In the genomic region with DNA sequence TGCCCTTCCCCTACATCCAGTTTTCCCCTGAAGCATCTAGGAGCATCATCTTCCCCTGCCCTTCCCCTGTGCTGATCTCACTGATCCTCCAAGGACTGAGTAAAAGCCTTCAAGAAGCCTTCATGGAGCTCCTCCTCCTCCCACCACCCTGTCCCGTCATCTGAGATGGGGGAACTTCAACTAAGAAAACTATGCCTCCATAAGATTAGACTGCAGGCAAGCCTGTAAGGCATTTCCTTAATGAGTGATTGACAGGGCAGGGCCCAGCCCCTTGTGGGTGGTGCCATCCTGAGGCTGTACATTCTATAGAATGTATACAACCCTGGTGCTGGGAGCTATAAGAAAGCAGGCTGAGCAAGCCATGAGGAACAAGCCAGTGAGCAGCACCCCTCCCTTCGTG, we compare ENCODE assay signal across 30 mouse cellular contexts. TPM values are rescaled to one million over a fixed set of nuclear protein-coding genes. Genes with fewer than 3 reads are reported as not detected.
DNase-seq lines count a peak whose midpoint lies in the region; ATAC-seq lines count a peak whose summit lies in the region.
"Had no signal": no experiment of that assay in that cellular context is flagged by ENCODE, and none has a peak within 500 bp of the region (broad histone marks: within the 10 kb centered on the region; RNA-seq: fewer than 3 reads in every experiment).

No protein-coding gene starts in this region.

- peaks cover 36% of the 10 kb centered on the region for H3K4me1 ChIP-seq in heart, embryonic 10.5 days
- H3K4me1 ChIP-seq in liver, embryonic 12.5 days: peaks cover 27% of the 10 kb centered on the region
- H3K4me1 ChIP-seq in forebrain, embryonic 13.5 days: peaks cover 10% of the 10 kb centered on the region; the same call in 1 of the 2 replicates

- H3K9ac ChIP-seq in liver, embryonic 12.5 days: no peak overlapping the region
- H3K9ac ChIP-seq in forebrain, embryonic 13.5 days: no peak overlapping the region
- H3K9ac ChIP-seq: embryonic facial prominence, embryonic 12.5 days; embryonic facial prominence, embryonic 15.5 days; forebrain, embryonic 15.5 days; hindbrain, embryonic 14.5 days had no signal

- H3K9me3 ChIP-seq in heart, embryonic 10.5 days: no peaks in the 10 kb centered on the region
- no peaks in the 10 kb centered on the region for H3K9me3 ChIP-seq in liver, embryonic 12.5 days (replicated peaks)
- H3K9me3 ChIP-seq in forebrain, embryonic 13.5 days (replicated peaks): no peaks in the 10 kb centered on the region
- H3K9me3 ChIP-seq: embryonic facial prominence, embryonic 12.5 days; embryonic facial prominence, embryonic 15.5 days; forebrain, embryonic 15.5 days had no signal

- no peak overlapping the region for H3K4me3 ChIP-seq in heart, embryonic 10.5 days
- no peak overlapping the region for H3K4me3 ChIP-seq in liver, embryonic 12.5 days
- H3K4me3 ChIP-seq in forebrain, embryonic 13.5 days: no peak overlapping the region
- H3K4me3 ChIP-seq: embryonic facial prominence, embryonic 12.5 days; embryonic facial prominence, embryonic 15.5 days; forebrain, embryonic 15.5 days had no signal

- WGBS in heart, embryonic 10.5 days: 54% methylated on average over 2 of the region's 2 CpGs
- WGBS in liver, embryonic 12.5 days (ENCODE audit: insufficient replicate concordance): 12% methylated on average over 2 of the region's 2 CpGs
- WGBS in forebrain, embryonic 13.5 days: 49% methylated on average over 2 of the region's 2 CpGs

- peaks cover 55% of the 10 kb centered on the region for H3K27me3 ChIP-seq in heart, embryonic 10.5 days (ENCODE audit: insufficient read depth, poor library complexity, severe bottlenecking)
- peaks cover 94% of the 10 kb centered on the region for H3K27me3 ChIP-seq in liver, embryonic 12.5 days (replicated peaks)
- peaks cover 33% of the 10 kb centered on the region for H3K27me3 ChIP-seq in forebrain, embryonic 13.5 days

- ATAC-seq in liver, embryonic 12.5 days: 0 out of 2 replicates have a peak, but pooled peaks have one; percentile 14
- ATAC-seq in megakaryocyte-erythroid progenitor cell, adult 5-6 weeks (replicated peaks; ENCODE audit: low FRiP score, low TSS enrichment, poor library complexity, severe bottlenecking): peak; percentile 73
- no peak for ATAC-seq in forebrain, embryonic 13.5 days
- ATAC-seq: forebrain, embryonic 15.5 days; hindbrain, postnatal 0 days; intestine, postnatal 0 days had no signal

- H3K36me3 ChIP-seq in heart, embryonic 10.5 days: no peaks in the 10 kb centered on the region
- no peaks in the 10 kb centered on the region for H3K36me3 ChIP-seq in liver, embryonic 12.5 days
- no peaks in the 10 kb centered on the region for H3K36me3 ChIP-seq in forebrain, embryonic 13.5 days (ENCODE audit: poor library complexity, severe bottlenecking)
- H3K36me3 ChIP-seq: embryonic facial prominence, embryonic 12.5 days; embryonic facial prominence, embryonic 15.5 days; forebrain, embryonic 15.5 days; G1E had no signal

- no peak overlapping the region for H3K4me2 ChIP-seq in liver, embryonic 12.5 days
- no peak overlapping the region for H3K4me2 ChIP-seq in forebrain, embryonic 13.5 days
- H3K4me2 ChIP-seq: embryonic facial prominence, embryonic 12.5 days; embryonic facial prominence, embryonic 15.5 days; forebrain, embryonic 15.5 days; hindbrain, embryonic 14.5 days had no signal

- DNase-seq in heart, embryonic 10.5 days (ENCODE audit: low spot score): peak; percentile 66
- DNase-seq in heart, adult 8-10 months (ENCODE audit: low spot score): no peak
- no peak for DNase-seq in liver
- peak; percentile 72 for DNase-seq in ZHBTc4 (ENCODE audit: low read depth, low spot score)
- DNase-seq in lung, postnatal 36 days: no peak
- DNase-seq: adrenal gland, adult 8-10 months; adrenal gland, postnatal 36 days; cerebellum, adult 18-20 months; cerebellum, postnatal 25 days; gastrocnemius, postnatal 10 days; gastrocnemius, postnatal 36 days; kidney, adult 2 months had no signal

- no peak overlapping the region for H3K27ac ChIP-seq in heart, embryonic 10.5 days
- no peak overlapping the region for H3K27ac ChIP-seq in liver, embryonic 12.5 days
- H3K27ac ChIP-seq in forebrain, embryonic 13.5 days: no peak overlapping the region
- H3K27ac ChIP-seq: embryonic facial prominence, embryonic 12.5 days; embryonic facial prominence, embryonic 15.5 days; forebrain, embryonic 15.5 days; hindbrain, embryonic 14.5 days; hindbrain, postnatal 0 days had no signal

RNA-seq across cellular contexts. Expression of gene Racgap1, which starts 7.0 kb away (rescaled TPM):
- polyA plus RNA-seq in heart, embryonic 10.5 days (2016; fragmentation: Nextera tagmentation; extraction: Ambion mirVana): 138 TPM in 2 replicates
- total RNA-seq in heart, adult 8-10 months (2022): 1 to 10 TPM in 1 of 4 experiments, under 1 TPM in 3; 0.46 to 1.6 (median 0.99) TPM
- 93.4 and 96.3 TPM in 2 replicates for polyA plus RNA-seq in liver, embryonic 12.5 days (2016; fragmentation: Nextera tagmentation; extraction: Ambion mirVana)
- 31.1 and 62.5 TPM in 2 replicates for total RNA-seq in megakaryocyte-erythroid progenitor cell, adult 5-6 weeks (2014; fragmentation: Nextera tagmentation)
- 38.5 and 45.9 TPM in 2 replicates for total RNA-seq in megakaryocyte-erythroid progenitor cell, adult 5-6 weeks (2017)
- 182 and 189 TPM in 2 replicates for polyA plus RNA-seq in forebrain, embryonic 13.5 days (2015; fragmentation: Nextera tagmentation; extraction: Ambion mirVana)

RNA-seq across cellular contexts. Expression of gene Asic1, which starts 11.7 kb away (rescaled TPM):
- polyA plus RNA-seq in heart, embryonic 10.5 days (2016; fragmentation: Nextera tagmentation; extraction: Ambion mirVana): 3.2 and 5.2 TPM in 2 replicates
- under 1 TPM; 0.14 to 0.56 (median 0.35) TPM for total RNA-seq in heart, adult 8-10 months (2022)
- polyA plus RNA-seq in liver, embryonic 12.5 days (2016; fragmentation: Nextera tagmentation; extraction: Ambion mirVana): 1.8 and 2.0 TPM in 2 replicates
- total RNA-seq in megakaryocyte-erythroid progenitor cell, adult 5-6 weeks (2014; fragmentation: Nextera tagmentation): not detected in 2 replicates
- total RNA-seq in megakaryocyte-erythroid progenitor cell, adult 5-6 weeks (2017): 0.33 TPM in 1 of 2 replicates, not detected in the other
- polyA plus RNA-seq in forebrain, embryonic 13.5 days (2015; fragmentation: Nextera tagmentation; extraction: Ambion mirVana): 15.1 and 17.0 TPM in 2 replicates
- total RNA-seq: common myeloid progenitor, adult 5-6 weeks; granulocyte monocyte progenitor cell, adult 5-6 weeks; hematopoietic stem cell, adult 5-6 weeks had no signal
- polyA plus RNA-seq: G1E had no signal

RNA-seq across cellular contexts. Expression of gene Smarcd1, which starts 43.5 kb away (rescaled TPM):
- polyA plus RNA-seq in heart, embryonic 10.5 days (2016; fragmentation: Nextera tagmentation; extraction: Ambion mirVana): 31.1 and 45.5 TPM in 2 replicates
- total RNA-seq in heart, adult 8-10 months (2022): 10 to 100 TPM; 21.7 to 25.8 (median 24.5) TPM
- 12.2 and 12.6 TPM in 2 replicates for polyA plus RNA-seq in liver, embryonic 12.5 days (2016; fragmentation: Nextera tagmentation; extraction: Ambion mirVana)
- total RNA-seq in megakaryocyte-erythroid progenitor cell, adult 5-6 weeks (2014; fragmentation: Nextera tagmentation): 29.2 and 37.5 TPM in 2 replicates
- total RNA-seq in megakaryocyte-erythroid progenitor cell, adult 5-6 weeks (2017): 10.5 and 28.6 TPM in 2 replicates
- 118 and 130 TPM in 2 replicates for polyA plus RNA-seq in forebrain, embryonic 13.5 days (2015; fragmentation: Nextera tagmentation; extraction: Ambion mirVana)

RNA-seq across cellular contexts. Expression of gene Gm17349, which starts 46.9 kb away (rescaled TPM):
- not detected in 2 replicates for polyA plus RNA-seq in heart, embryonic 10.5 days (2016; fragmentation: Nextera tagmentation; extraction: Ambion mirVana)
- 1 to 10 TPM; 2.4 to 3.3 (median 2.9) TPM for total RNA-seq in heart, adult 8-10 months (2022)
- polyA plus RNA-seq in liver, embryonic 12.5 days (2016; fragmentation: Nextera tagmentation; extraction: Ambion mirVana): not detected in 2 replicates
- total RNA-seq in megakaryocyte-erythroid progenitor cell, adult 5-6 weeks (2014; fragmentation: Nextera tagmentation): not detected in 2 replicates
- not detected in 2 replicates for total RNA-seq in megakaryocyte-erythroid progenitor cell, adult 5-6 weeks (2017)
- polyA plus RNA-seq in forebrain, embryonic 13.5 days (2015; fragmentation: Nextera tagmentation; extraction: Ambion mirVana): not detected in 2 replicates
- total RNA-seq: common myeloid progenitor, adult 5-6 weeks; granulocyte monocyte progenitor cell, adult 5-6 weeks; hematopoietic stem cell, adult 5-6 weeks; hindbrain, postnatal 0 days had no signal
- polyA plus RNA-seq: embryonic facial prominence, embryonic 12.5 days; embryonic facial prominence, embryonic 15.5 days; forebrain, embryonic 11.5 days; forebrain, embryonic 15.5 days; heart, embryonic 14.5 days; heart, postnatal 0 days; hindbrain, embryonic 14.5 days; hindbrain, postnatal 0 days; intestine, embryonic 14.5 days had no signal

RNA-seq across cellular contexts. Expression of gene Aqp6, which starts 57.2 kb away (rescaled TPM):
- polyA plus RNA-seq in heart, embryonic 10.5 days (2016; fragmentation: Nextera tagmentation; extraction: Ambion mirVana): 0.06 TPM in 1 of 2 replicates, not detected in the other
- total RNA-seq in heart, adult 8-10 months (2022): under 1 TPM in 2 of 4 experiments, not detected in 2; 0.17 to 0.41 TPM
- polyA plus RNA-seq in liver, embryonic 12.5 days (2016; fragmentation: Nextera tagmentation; extraction: Ambion mirVana): not detected in 2 replicates
- not detected in 2 replicates for total RNA-seq in megakaryocyte-erythroid progenitor cell, adult 5-6 weeks (2014; fragmentation: Nextera tagmentation)
- total RNA-seq in megakaryocyte-erythroid progenitor cell, adult 5-6 weeks (2017): not detected in 2 replicates
- polyA plus RNA-seq in forebrain, embryonic 13.5 days (2015; fragmentation: Nextera tagmentation; extraction: Ambion mirVana): not detected in 2 replicates
- total RNA-seq: adrenal gland, adult 8-10 months; adrenal gland, postnatal 36 days; common myeloid progenitor, adult 5-6 weeks; G1E; gastrocnemius, postnatal 10 days; gastrocnemius, postnatal 36 days; granulocyte monocyte progenitor cell, adult 5-6 weeks; heart, postnatal 25 days; hematopoietic stem cell, adult 5-6 weeks had no signal
- polyA plus RNA-seq: embryonic facial prominence, embryonic 15.5 days; forebrain, embryonic 11.5 days; forebrain, embryonic 15.5 days; G1E; heart, embryonic 14.5 days; heart, postnatal 0 days; intestine, embryonic 14.5 days; intestine, postnatal 0 days had no signal

Comparison
In these comparisons a context has a peak if more than half of its experiments do, and no peak if none do; other contexts are left out.
1. DNase-seq: peak in heart, embryonic 10.5 days (single experiment) and ZHBTc4 (single experiment); none in heart, adult 8-10 months (single experiment), liver (single experiment) and lung, postnatal 36 days (single experiment).